Mouse (Mus musculus) stomach, embryonic 15.5 days (tissue): ENCODE data around the gene Cdh23. TPM values are rescaled to one million over a fixed set of nuclear protein-coding genes. Genes with fewer than 3 reads are reported as not detected.

ENCODE experiments used
- ATAC-seq: fragments of 200-750 bp; cut with Nextera tagmentation; 2 replicates; pipeline ENCODE4 v1.8.0; 2017; ENCODE audit warnings: low read depth, moderate number of reproducible peaks, moderate TSS enrichment; ENCODE audit not compliant: insufficient read depth, low FRiP score
- H3K27ac ChIP-seq: fragments of 300-500 bp; sonication (generic); 2 replicates; pipeline ENCODE4 v1.5.1; 2015; ENCODE audit warnings: mild to moderate bottlenecking, inconsistent platforms
- H3K27me3 ChIP-seq: fragments of 300-500 bp; sonication (generic); replicated peaks from 2 replicates; pipeline ENCODE4 v1.6.1; 2015; ENCODE audit warnings: inconsistent platforms
- H3K36me3 ChIP-seq: fragments of 300-500 bp; sonication (generic); 2 replicates; pipeline ENCODE4 v1.6.1; 2015; ENCODE audit warnings: inconsistent platforms
- H3K4me1 ChIP-seq: fragments of 300-500 bp; sonication (generic); 2 replicates; pipeline ENCODE4 v1.6.1; 2015; ENCODE audit warnings: inconsistent platforms
- H3K4me2 ChIP-seq: fragments of 300-500 bp; sonication (generic); 2 replicates; pipeline ENCODE4 v1.6.1; 2015; ENCODE audit warnings: mild to moderate bottlenecking, inconsistent platforms
- H3K4me3 ChIP-seq: fragments of 300-500 bp; sonication (generic); replicated peaks from 2 replicates; pipeline ENCODE4 v1.5.1; 2015; ENCODE audit warnings: inconsistent platforms
- H3K9ac ChIP-seq: fragments of 300-500 bp; sonication (generic); 2 replicates; pipeline ENCODE4 v1.6.1; 2015; ENCODE audit warnings: inconsistent platforms
- H3K9me3 ChIP-seq: fragments of 300-500 bp; sonication (generic); 2 replicates; pipeline ENCODE4 v1.6.1; 2016; ENCODE audit warnings: inconsistent platforms
- WGBS: fragments of 180-500 bp; shearing (Covaris S2); methylation state at CpG from one replicate; pipeline ENCODE4 v1.1.7; 2015; 5-methylcytosine and 5-hydroxymethylcytosine counted together
- polyA plus RNA-seq: library from polyadenylated mRNA; unstranded; fragments of >200 nt; fragmentation: Nextera tagmentation; extraction: Ambion mirVana; gene quantifications from 2 replicates; pipeline ENCODE4 v1.2.1, GENCODE M21; 2015

Cdh23 gene
- polyA plus RNA-seq, 1 experiment from 2014 or later, result 0.44 TPM

DNA sequence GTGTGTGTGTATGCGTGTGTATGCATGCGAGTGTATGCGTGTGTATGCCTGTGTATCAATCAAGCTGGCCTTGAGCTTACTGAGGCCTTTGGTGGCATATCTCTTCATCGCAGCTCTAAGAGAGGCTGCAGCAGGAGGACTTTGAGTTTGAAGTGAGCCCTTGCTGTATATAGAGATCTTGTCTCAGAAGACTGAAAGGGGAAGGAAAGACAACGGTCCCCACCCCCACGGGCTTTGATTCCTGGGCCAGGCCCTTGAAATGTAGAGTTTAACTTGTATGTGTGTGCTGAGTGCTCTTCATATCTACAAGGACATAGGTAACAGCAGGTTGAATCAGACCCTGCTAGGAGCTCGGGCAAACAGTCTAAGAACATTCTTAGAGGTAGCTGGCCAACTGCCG, 407.1 kb downstream of the Cdh23 start:
- no peak for ATAC-seq
- Histone ChIP-seq H3K9me3 (no peaks in the 10 kb centered on the region), H3K27me3 (no peaks in the 10 kb centered on the region), H3K4me3 (no peak overlapping the region), H3K27ac (peak overlapping the region; percentile 35; the same call in 1 of the 2 replicates), H3K4me1 (peaks cover 45% of the 10 kb centered on the region), H3K4me2 (no peak overlapping the region), H3K9ac (no peak overlapping the region), H3K36me3 (peaks cover 15% of the 10 kb centered on the region; the same call in 1 of the 2 replicates)
- WGBS, result 64% methylated on average over 8 of the region's 8 CpGs

DNA sequence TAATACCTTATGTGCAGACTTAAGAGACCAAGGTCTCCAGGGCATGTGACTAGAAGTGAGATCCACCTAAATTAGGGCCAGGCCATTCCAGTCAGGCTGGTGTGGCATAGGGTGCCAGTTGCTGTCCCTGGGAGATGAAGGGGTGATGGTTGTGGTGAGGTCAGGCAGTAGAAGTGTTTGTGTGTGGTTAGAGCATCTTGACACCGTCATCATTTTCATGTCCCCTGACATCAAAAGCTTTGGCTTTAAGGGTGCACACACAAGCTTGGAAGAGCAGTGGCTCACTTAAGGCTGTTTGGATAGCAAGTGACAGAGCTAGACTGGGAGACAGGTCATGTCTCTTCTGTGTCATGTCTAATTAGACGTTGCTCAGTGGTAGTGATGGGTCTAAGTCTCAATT, 408.6 kb downstream of the Cdh23 start:
- no peaks in the 10 kb centered on the region for H3K27me3 ChIP-seq
- no peak overlapping the region for H3K27ac ChIP-seq
- 74% methylated on average over 2 of the region's 2 CpGs for WGBS
- peaks cover 55% of the 10 kb centered on the region for H3K4me1 ChIP-seq
- no peak for ATAC-seq
- no peak overlapping the region for H3K4me2 ChIP-seq
- peaks cover 7% of the 10 kb centered on the region; the same call in 1 of the 2 replicates for H3K36me3 ChIP-seq
- no peaks in the 10 kb centered on the region for H3K9me3 ChIP-seq
- no peak overlapping the region for H3K9ac ChIP-seq
- H3K4me3 ChIP-seq, result no peak overlapping the region

DNA sequence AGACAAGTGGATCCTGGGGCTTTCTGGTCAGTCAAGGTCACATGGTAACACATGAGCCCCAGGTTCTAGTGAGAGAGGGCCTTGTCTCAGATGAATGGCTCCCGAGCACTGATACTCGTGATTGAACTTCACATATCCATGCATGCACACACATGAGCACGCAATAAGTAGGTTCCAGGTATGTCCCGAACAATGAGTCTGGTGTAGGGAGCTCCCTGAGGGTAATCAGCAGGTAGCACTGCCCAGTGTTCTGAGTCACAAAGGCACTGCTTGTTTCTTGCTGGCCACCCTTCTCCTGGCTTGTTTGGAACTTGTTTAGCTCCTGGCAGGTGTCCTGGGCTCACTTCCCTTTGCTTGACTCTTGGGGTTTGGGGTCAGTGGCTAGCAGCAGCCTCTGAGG, 409.1 kb downstream of the Cdh23 start:
- H3K9ac ChIP-seq, result no peak overlapping the region
- peaks cover 60% of the 10 kb centered on the region for H3K4me1 ChIP-seq
- no peaks in the 10 kb centered on the region for H3K27me3 ChIP-seq
- H3K4me3 ChIP-seq, result no peak overlapping the region
- WGBS, result 85% methylated on average over 4 of the region's 4 CpGs
- H3K27ac ChIP-seq, result no peak overlapping the region
- H3K36me3 ChIP-seq, result peaks cover 2% of the 10 kb centered on the region; the same call in 1 of the 2 replicates
- H3K4me2 ChIP-seq, result no peak overlapping the region
- H3K9me3 ChIP-seq, result no peaks in the 10 kb centered on the region
- ATAC-seq, result no peak

DNA sequence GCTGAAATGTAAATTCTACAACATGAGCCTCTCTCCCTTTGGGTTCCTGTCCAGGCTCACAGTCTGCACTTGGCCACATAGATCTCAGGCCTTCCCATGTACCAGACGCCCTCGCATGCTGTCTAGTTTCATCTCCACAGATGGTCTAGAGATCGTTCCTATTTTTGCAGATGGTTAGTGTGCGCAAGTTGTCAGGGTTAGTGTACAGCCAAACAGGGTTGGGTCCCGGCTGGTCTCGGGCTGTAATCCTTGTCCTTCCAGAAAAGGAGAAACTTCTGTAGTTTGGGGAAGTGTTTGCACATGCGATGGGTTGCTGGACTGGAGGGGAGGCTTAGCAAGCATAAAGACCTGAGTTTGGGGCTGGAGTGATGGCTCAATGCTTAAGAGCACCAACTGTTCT, 409.7 kb downstream of the Cdh23 start:
- H3K9ac ChIP-seq, result no peak overlapping the region
- 90% methylated on average over 7 of the region's 7 CpGs for WGBS
- H3K4me2 ChIP-seq, result no peak overlapping the region
- no peak overlapping the region for H3K4me3 ChIP-seq
- ATAC-seq, result no peak
- H3K27ac ChIP-seq, result no peak overlapping the region
- H3K36me3 ChIP-seq, result no peaks in the 10 kb centered on the region
- no peaks in the 10 kb centered on the region for H3K27me3 ChIP-seq
- H3K4me1 ChIP-seq, result peaks cover 64% of the 10 kb centered on the region
- H3K9me3 ChIP-seq, result no peaks in the 10 kb centered on the region

- peak overlapping the region; percentile 41; the same call in 1 of the 2 replicates for H3K27ac ChIP-seq
- H3K9me3 ChIP-seq, result no peaks in the 10 kb centered on the region
- H3K4me1 ChIP-seq, result peaks cover 61% of the 10 kb centered on the region
- H3K36me3 ChIP-seq, result no peaks in the 10 kb centered on the region
- peak overlapping the region; percentile 29 for H3K4me2 ChIP-seq
- 48% methylated on average over 14 of the region's 14 CpGs for WGBS
- H3K9ac ChIP-seq, result no peak overlapping the region
- no peak for ATAC-seq
- no peak overlapping the region for H3K4me3 ChIP-seq
- no peaks in the 10 kb centered on the region for H3K27me3 ChIP-seq
Measured at GRCm38 (mm10) chr10:60285676-60286372, 410.5 kb downstream of the Cdh23 start.

- no peak overlapping the region for H3K9ac ChIP-seq
- no peak for ATAC-seq
- peaks cover 56% of the 10 kb centered on the region for H3K4me1 ChIP-seq
- peak overlapping the region; percentile 41; the same call in 1 of the 2 replicates for H3K27ac ChIP-seq
- no peak overlapping the region for H3K4me3 ChIP-seq
- H3K9me3 ChIP-seq, result no peaks in the 10 kb centered on the region
- peak overlapping the region; percentile 29 for H3K4me2 ChIP-seq
- H3K36me3 ChIP-seq, result no peaks in the 10 kb centered on the region
- H3K27me3 ChIP-seq, result no peaks in the 10 kb centered on the region
- 64% methylated on average over 8 of the region's 8 CpGs for WGBS
Measured at GRCm38 (mm10) chr10:60285183-60285582, 411.1 kb downstream of the Cdh23 start.

GRCm38 (mm10) chr10:60284676-60285111, 411.6 kb downstream of the Cdh23 start:
- H3K27ac ChIP-seq, result peak overlapping the region; percentile 32; the same call in 1 of the 2 replicates
- no peaks in the 10 kb centered on the region for H3K27me3 ChIP-seq
- no peak for ATAC-seq
- 51% methylated on average over 8 of the region's 8 CpGs for WGBS
- H3K36me3 ChIP-seq, result no peaks in the 10 kb centered on the region
- H3K4me1 ChIP-seq, result peaks cover 55% of the 10 kb centered on the region
- H3K9me3 ChIP-seq, result no peaks in the 10 kb centered on the region
- no peak overlapping the region for H3K4me3 ChIP-seq
- H3K4me2 ChIP-seq, result peak overlapping the region; percentile 29
- H3K9ac ChIP-seq, result no peak overlapping the region

DNA sequence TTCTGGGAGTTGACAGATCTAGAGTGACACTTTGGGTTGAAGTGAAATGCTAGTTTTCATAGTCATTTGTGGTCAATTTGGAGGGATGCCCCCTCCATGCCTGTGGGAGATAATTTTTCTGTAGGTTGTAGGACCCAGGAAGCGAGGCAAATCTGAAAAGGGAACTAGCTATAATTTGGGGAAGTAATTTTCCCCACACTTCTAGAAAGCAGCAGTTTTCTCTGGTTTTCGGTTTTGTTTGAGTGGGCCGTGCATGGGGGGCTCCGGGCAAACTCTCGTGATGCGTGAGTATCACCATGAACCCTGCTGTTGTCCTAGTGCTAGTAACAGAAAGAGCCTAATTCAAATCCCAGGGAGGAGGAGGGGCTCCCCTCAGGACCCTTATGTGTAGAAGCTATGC, 412.0 kb downstream of the Cdh23 start:
- H3K4me1 ChIP-seq, result peaks cover 57% of the 10 kb centered on the region
- WGBS, result 88% methylated on average over 6 of the region's 6 CpGs
- no peaks in the 10 kb centered on the region for H3K27me3 ChIP-seq
- ATAC-seq, result no peak
- no peaks in the 10 kb centered on the region for H3K36me3 ChIP-seq
- no peaks in the 10 kb centered on the region for H3K9me3 ChIP-seq
- no peak overlapping the region for H3K9ac ChIP-seq
- H3K4me2 ChIP-seq, result no peak overlapping the region
- peak overlapping the region; percentile 9; the same call in 1 of the 2 replicates for H3K27ac ChIP-seq
- no peak overlapping the region for H3K4me3 ChIP-seq

GRCm38 (mm10) chr10:60282116-60283014, 413.9 kb downstream of the Cdh23 start:
- Histone ChIP-seq H3K4me1 (peaks cover 64% of the 10 kb centered on the region), H3K4me3 (no peak overlapping the region), H3K9me3 (no peaks in the 10 kb centered on the region), H3K27ac (no peak overlapping the region), H3K4me2 (no peak overlapping the region; the same call in 1 of the 2 replicates), H3K27me3 (no peaks in the 10 kb centered on the region), H3K36me3 (no peaks in the 10 kb centered on the region), H3K9ac (no peak overlapping the region)
- ATAC-seq, result no peak
- 82% methylated on average over 10 of the region's 10 CpGs for WGBS

- Histone ChIP-seq H3K36me3 (no peaks in the 10 kb centered on the region), H3K4me3 (no peak overlapping the region), H3K9ac (no peak overlapping the region), H3K27ac (no peak overlapping the region), H3K27me3 (no peaks in the 10 kb centered on the region), H3K4me1 (peaks cover 65% of the 10 kb centered on the region), H3K9me3 (no peaks in the 10 kb centered on the region), H3K4me2 (0 out of 2 replicates have a peak overlapping the region, but pooled peaks have one; percentile 9)
- ATAC-seq, result no peak
- 85% methylated on average over 9 of the region's 9 CpGs for WGBS
Measured at GRCm38 (mm10) chr10:60281571-60282050, 414.7 kb downstream of the Cdh23 start.

- no peak for ATAC-seq
- H3K4me3 ChIP-seq, result peak overlapping the region; percentile 7; the same call in 1 of the 2 replicates
- H3K4me2 ChIP-seq, result peak overlapping the region; percentile 22; the same call in 1 of the 2 replicates
- no peaks in the 10 kb centered on the region for H3K9me3 ChIP-seq
- no peaks in the 10 kb centered on the region for H3K27me3 ChIP-seq
- no peak overlapping the region for H3K9ac ChIP-seq
- H3K36me3 ChIP-seq, result no peaks in the 10 kb centered on the region
- 83% methylated on average over 6 of the region's 6 CpGs for WGBS
- no peak overlapping the region for H3K27ac ChIP-seq
- peaks cover 55% of the 10 kb centered on the region for H3K4me1 ChIP-seq
Measured at GRCm38 (mm10) chr10:60280353-60280752, 415.9 kb downstream of the Cdh23 start.
